Mouse (Mus musculus): ENCODE results near the gene Lrrc26. TPM values are rescaled to one million over a fixed set of nuclear protein-coding genes. Genes with fewer than 3 reads are reported as not detected.
"Not testable (repeated sequence)": the region's sequence is repeated elsewhere in the genome, so short reads cannot be mapped to it uniquely, and the experiment has no call there.

Lrrc26 gene
- polyA plus RNA-seq, 1 experiment = not detected

DNA sequence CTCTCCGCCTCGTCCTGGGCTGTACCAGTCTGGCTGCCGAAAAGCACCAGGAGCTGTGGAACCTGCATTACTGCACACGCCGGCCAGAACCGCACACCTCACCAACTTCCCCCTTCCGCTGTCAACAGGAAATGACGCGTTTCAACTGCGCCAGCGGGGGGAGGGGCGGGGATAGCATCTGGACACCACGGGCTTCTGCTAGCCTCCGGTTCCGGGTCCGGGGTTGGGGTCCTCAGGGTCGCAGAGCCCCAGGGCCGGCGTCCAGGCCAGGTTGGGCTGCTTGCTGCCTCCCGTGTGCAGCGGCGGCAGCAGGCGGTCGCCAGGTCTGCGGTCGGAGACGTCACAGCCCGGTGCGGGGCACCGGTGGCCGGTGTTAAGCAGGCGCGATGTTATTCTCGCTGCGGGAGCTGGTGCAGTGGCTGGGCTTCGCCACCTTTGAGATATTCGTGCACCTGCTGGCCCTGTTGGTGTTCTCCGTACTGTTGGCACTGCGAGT is 34.4 kb upstream of the Lrrc26 start, which contains the start of gene Tmem203:
Gene Tmem203 (plus strand): TSS at position 156 of the 496 bp plus-strand sequence.
- H3K9me3 ChIP-seq (ENCODE audit: control insufficient read depth, low read length) = no peaks in the 10 kb centered on the region
- H3K4me3 ChIP-seq (replicated peaks) = peak within 1 kb of the TSS; percentile 85
- H3K4me1 ChIP-seq (ENCODE audit: control insufficient read depth) = peaks cover 32% of the 10 kb centered on the region
- H3K36me3 ChIP-seq (ENCODE audit: control insufficient read depth) = peaks cover 33% of the 10 kb centered on the region
- TF ChIP-seq GATA1 (IDR thresholded peaks at IDR 0.05; ENCODE audit: low read length) (no peak), TAL1 (IDR thresholded peaks at IDR 0.05; ENCODE audit: low read length) (no peak)
- H3K27me3 ChIP-seq (ENCODE audit: control insufficient read depth) = no peaks in the 10 kb centered on the region

DNA sequence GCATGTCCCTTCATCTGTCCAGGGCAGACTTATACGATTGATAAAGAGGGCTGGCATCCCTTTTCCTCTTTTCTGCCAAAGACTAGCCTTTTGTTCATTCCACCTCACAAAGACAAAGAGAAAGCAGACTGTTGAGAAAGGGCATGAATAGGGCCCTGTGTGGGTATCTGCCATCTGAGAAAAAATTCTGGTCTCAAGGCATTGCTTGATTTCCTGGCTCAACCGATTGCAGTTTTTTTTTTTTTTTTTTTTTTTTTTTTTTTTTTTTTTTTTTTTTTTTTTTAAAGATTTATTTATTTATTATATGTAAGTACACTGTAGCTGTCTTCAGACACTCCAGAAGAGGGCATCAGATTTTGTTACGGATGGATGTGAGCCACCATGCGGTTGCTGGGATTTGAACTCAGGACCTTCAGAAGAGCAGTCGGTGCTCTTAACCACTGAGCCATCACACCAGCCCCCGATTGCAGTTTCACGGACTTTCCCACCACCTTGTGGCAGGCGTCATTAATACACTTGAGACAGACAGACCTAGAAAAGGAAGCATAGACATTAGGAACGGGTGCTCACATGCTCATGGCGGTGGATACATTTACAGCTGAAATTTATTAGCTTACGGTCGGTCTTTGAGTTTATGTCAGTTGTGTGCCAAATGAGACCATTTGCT is 33.1 kb upstream of the Lrrc26 start:
- not testable (repeated sequence) for H3K27me3 ChIP-seq (ENCODE audit: control insufficient read depth); H3K9me3 ChIP-seq (ENCODE audit: control insufficient read depth, low read length)
- Histone ChIP-seq H3K36me3 (ENCODE audit: control insufficient read depth) (peaks cover 21% of the 10 kb centered on the region), H3K4me1 (ENCODE audit: control insufficient read depth) (peaks cover 36% of the 10 kb centered on the region), H3K4me3 (replicated peaks) (peak overlapping the region; percentile 85)

DNA sequence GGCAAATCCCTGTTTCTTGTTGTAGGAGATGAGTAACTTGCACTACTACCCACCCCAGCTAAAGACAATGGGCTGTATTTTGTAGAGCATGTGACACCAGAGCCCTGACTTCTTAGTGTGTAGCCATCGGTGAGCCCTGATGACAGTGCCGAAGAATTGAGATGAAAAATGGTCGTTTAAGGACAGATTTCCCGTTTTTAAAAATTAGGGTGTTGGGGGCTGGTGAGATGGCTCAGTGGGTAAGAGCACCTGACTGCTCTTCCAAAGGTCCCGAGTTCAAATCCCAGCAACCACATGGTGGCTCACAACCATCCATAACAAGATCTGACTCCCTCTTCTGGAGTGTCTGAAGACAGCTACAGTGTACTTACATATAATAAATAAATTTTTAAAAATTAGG is 32.5 kb upstream of the Lrrc26 start:
- not testable (repeated sequence) for H3K9me3 ChIP-seq (ENCODE audit: control insufficient read depth, low read length); H3K4me3 ChIP-seq (replicated peaks); H3K27me3 ChIP-seq (ENCODE audit: control insufficient read depth)
- Histone ChIP-seq H3K36me3 (ENCODE audit: control insufficient read depth) (peaks cover 14% of the 10 kb centered on the region), H3K4me1 (ENCODE audit: control insufficient read depth) (peaks cover 43% of the 10 kb centered on the region)

DNA sequence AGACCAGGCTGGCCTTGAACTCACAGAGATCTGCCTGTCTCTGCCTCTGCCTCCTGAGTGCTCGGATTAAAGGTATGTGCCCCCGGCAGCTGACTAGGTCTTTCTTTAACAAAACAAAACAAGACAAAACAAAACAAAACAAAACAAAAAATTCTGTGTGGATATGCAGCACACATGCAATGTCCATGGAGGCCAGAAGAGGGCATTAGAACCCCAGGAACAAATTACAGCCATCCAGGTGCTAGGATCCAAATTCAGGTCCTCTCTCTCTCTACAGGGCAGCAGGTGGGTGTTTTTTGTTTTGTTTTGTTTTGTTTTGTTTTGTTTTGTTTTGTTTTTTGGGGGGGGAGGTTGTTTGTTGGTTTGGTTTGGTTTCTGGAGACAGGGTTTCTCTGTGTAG is 30.8 kb upstream of the Lrrc26 start:
- no peaks in the 10 kb centered on the region for H3K36me3 ChIP-seq (ENCODE audit: control insufficient read depth)
- no peak overlapping the region for H3K4me3 ChIP-seq (replicated peaks)
- no peaks in the 10 kb centered on the region for H3K27me3 ChIP-seq (ENCODE audit: control insufficient read depth)
- TF ChIP-seq GATA1 (IDR thresholded peaks at IDR 0.05; ENCODE audit: low read length) (no peak), TAL1 (IDR thresholded peaks at IDR 0.05; ENCODE audit: low read length) (no peak)
- no peaks in the 10 kb centered on the region for H3K9me3 ChIP-seq (ENCODE audit: control insufficient read depth, low read length)
- peaks cover 53% of the 10 kb centered on the region for H3K4me1 ChIP-seq (ENCODE audit: control insufficient read depth)

DNA sequence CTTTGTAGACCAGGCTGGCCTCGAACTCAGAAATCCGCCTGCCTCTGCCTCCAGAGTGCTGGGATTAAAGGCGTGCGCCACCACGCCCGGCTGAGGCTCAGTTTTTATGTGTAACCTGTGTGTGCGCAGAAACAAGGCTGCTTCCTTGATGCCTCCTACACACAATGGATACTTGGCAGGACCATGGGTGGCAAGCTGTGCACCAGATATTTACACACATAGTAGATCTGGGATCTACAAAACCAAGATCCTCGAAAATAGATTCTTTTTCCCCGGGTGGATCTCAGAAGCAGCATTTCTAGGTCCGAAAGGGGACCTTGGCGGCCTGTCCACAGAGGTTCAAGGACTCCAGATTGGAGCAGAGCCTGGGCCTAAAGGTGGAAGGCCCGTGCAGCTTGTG is 27.8 kb upstream of the Lrrc26 start:
- H3K4me3 ChIP-seq (replicated peaks) = peak overlapping the region; percentile 90
- no peaks in the 10 kb centered on the region for H3K27me3 ChIP-seq (ENCODE audit: control insufficient read depth)
- H3K36me3 ChIP-seq (ENCODE audit: control insufficient read depth) = peaks cover 2% of the 10 kb centered on the region
- TF ChIP-seq TAL1 (IDR thresholded peaks at IDR 0.05; ENCODE audit: low read length) = no peak
- peaks cover 60% of the 10 kb centered on the region for H3K4me1 ChIP-seq (ENCODE audit: control insufficient read depth)
- no peaks in the 10 kb centered on the region for H3K9me3 ChIP-seq (ENCODE audit: control insufficient read depth, low read length)

DNA sequence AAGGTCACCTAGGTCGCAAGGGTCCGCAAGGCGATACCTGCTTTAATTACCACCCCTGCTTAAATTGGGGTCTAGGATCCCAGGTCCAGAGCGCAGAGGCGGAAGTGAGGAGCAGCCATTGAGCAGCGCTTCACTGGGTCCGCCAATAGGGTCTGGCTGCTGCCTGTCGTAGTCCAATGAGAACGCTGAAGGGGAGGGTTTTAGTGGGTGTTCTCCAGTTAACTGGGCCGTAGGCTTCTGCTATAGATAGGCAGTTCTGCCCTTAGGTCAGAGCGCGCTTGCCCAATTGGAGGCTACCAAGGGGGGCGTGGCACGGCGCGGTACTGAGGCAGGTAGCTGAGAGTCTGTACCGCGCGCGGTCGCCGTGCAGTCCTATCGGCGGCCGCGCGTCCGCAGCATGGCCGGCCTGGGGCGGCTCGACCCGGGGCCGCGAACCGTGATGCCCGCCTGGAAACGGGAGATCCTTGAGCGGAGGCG is 27.4 kb upstream of the Lrrc26 start, which contains the start of gene Tprn:
Gene Tprn (plus strand): TSS at position 328 of the 477 bp plus-strand sequence.
- Histone ChIP-seq H3K36me3 (ENCODE audit: control insufficient read depth) (peaks cover 7% of the 10 kb centered on the region), H3K9me3 (ENCODE audit: control insufficient read depth, low read length) (no peaks in the 10 kb centered on the region), H3K27me3 (ENCODE audit: control insufficient read depth) (no peaks in the 10 kb centered on the region), H3K4me1 (ENCODE audit: control insufficient read depth) (peaks cover 61% of the 10 kb centered on the region), H3K4me3 (replicated peaks) (peak within 1 kb of the TSS; percentile 90)
- TF ChIP-seq TAL1 (IDR thresholded peaks at IDR 0.05; ENCODE audit: low read length) (no peak), GATA1 (IDR thresholded peaks at IDR 0.05; ENCODE audit: low read length) (0 out of 2 replicates have a peak, but pooled peaks have one; percentile 5)

DNA sequence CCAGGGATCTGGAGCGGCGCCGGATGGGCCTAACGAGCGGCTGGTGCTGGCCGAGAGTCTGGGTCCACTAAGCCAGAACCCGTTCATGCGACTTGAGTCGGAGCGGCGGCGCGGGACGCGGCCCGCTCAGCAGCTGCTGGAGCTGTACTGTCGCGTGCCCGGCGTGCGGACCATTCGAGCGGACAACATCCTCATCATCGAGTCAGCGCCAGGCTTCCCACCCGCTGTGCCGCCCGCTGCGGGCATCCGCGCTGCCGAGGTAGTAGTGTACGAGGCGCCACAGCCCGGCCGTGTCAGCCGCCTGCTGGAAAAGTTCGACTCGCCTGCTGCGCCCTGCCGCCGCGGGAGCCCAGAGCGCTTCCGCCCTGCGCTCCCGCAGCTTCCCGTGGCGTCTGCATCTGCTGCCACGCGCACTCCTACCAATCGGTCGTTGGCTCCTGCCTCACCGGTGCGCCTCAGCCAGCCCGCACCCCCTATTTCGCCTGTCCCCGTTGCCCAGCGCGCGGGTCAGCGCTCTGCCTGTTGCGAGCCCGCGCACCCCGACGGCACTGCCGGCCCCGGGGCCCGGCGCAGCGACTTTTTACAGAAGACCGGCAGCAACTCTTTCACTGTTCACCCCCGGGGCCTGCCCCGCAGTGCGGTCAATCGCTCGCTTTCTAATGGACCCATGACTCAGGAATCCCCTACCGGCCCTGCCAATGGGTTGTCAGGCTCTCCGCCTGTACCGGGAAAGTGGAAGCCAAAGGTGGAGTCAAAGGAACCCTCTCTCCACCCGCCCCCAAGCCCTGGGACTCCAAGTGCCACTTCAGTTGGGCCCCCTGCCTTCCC is 26.7 kb upstream of the Lrrc26 start:
- Histone ChIP-seq H3K36me3 (ENCODE audit: control insufficient read depth) (peaks cover 13% of the 10 kb centered on the region), H3K27me3 (ENCODE audit: control insufficient read depth) (no peaks in the 10 kb centered on the region), H3K4me3 (replicated peaks) (peak overlapping the region; percentile 90), H3K4me1 (ENCODE audit: control insufficient read depth) (peaks cover 68% of the 10 kb centered on the region), H3K9me3 (ENCODE audit: control insufficient read depth, low read length) (no peaks in the 10 kb centered on the region)
- TF ChIP-seq TAL1 (IDR thresholded peaks at IDR 0.05; ENCODE audit: low read length) (no peak), GATA1 (IDR thresholded peaks at IDR 0.05; ENCODE audit: low read length) (no peak)

DNA sequence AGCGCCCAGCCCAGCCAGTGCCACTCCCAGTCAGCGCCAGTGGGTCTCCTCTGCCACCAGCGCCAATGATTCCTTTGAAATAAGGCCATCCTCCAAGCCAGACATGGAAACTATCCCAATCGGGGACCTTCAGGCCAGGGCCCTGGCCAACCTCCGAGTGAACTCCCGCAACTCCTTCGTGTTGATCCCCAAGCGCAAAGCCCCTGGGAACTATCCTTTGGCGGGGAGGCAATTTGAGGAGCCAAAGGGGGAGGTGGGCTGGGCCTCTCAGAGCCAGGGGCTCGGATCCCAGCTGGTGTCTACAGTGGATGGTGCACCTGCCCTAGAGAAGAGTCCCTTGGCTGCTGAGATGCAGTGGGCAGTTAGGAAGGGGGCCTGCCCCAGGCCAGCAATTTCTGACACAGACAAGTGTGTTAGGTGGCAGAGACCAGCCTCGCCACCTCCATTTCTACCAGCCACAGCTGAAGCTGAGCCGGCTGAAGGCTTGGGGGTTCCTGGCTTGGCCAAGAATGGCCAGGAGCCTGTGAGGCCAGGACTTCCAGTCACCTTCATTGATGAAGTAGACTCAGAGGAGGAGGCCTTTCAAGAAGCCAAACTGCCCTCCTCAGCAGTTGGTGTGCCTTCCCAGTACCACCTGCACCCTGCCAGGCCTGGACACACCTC is 26.0 kb upstream of the Lrrc26 start:
- peak overlapping the region; percentile 90 for H3K4me3 ChIP-seq (replicated peaks)
- H3K27me3 ChIP-seq (ENCODE audit: control insufficient read depth) = no peaks in the 10 kb centered on the region
- no peak for TF ChIP-seq GATA1 (IDR thresholded peaks at IDR 0.05; ENCODE audit: low read length)
- no peak for TF ChIP-seq TAL1 (IDR thresholded peaks at IDR 0.05; ENCODE audit: low read length)
- peaks cover 73% of the 10 kb centered on the region for H3K4me1 ChIP-seq (ENCODE audit: control insufficient read depth)
- no peaks in the 10 kb centered on the region for H3K9me3 ChIP-seq (ENCODE audit: control insufficient read depth, low read length)
- H3K36me3 ChIP-seq (ENCODE audit: control insufficient read depth) = peaks cover 21% of the 10 kb centered on the region

DNA sequence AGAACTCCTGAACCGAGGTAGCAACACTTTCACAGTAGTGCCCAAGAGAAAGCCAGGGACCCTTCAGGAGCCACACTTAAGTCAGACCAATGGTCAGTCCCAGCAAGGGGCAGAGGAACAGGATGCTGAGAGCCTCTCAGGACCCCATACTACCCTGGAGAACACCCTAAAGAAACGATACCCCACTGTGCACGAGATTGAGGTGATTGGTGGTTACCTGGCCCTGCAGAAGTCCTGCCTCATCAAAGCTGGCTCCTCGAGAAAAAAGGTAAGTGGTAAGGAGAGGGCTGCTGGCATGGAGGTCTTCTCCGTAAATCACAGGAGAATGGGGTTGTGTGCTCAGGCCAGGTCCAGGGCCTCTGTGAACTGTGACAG is 25.4 kb upstream of the Lrrc26 start:
- H3K9me3 ChIP-seq (ENCODE audit: control insufficient read depth, low read length) = no peaks in the 10 kb centered on the region
- peaks cover 26% of the 10 kb centered on the region for H3K36me3 ChIP-seq (ENCODE audit: control insufficient read depth)
- TF ChIP-seq GATA1 (IDR thresholded peaks at IDR 0.05; ENCODE audit: low read length) = no peak
- no peak for TF ChIP-seq TAL1 (IDR thresholded peaks at IDR 0.05; ENCODE audit: low read length)
- H3K27me3 ChIP-seq (ENCODE audit: control insufficient read depth) = no peaks in the 10 kb centered on the region
- peak overlapping the region; percentile 90 for H3K4me3 ChIP-seq (replicated peaks)
- peaks cover 77% of the 10 kb centered on the region for H3K4me1 ChIP-seq (ENCODE audit: control insufficient read depth)
